Mouse (Mus musculus) left cerebral cortex, adult 11 months (tissue): Measurements from ENCODE around the gene Rnf215.
"Not testable (repeated sequence)": the region's sequence is repeated elsewhere in the genome, so short reads cannot be mapped to it uniquely, and the experiment has no call there.

Experiments
- DNase-seq: peaks from one replicate; pipeline ENCODE4 v3.0.0; 2022; ENCODE audit warnings: low spot score

The Rnf215 gene

DNA sequence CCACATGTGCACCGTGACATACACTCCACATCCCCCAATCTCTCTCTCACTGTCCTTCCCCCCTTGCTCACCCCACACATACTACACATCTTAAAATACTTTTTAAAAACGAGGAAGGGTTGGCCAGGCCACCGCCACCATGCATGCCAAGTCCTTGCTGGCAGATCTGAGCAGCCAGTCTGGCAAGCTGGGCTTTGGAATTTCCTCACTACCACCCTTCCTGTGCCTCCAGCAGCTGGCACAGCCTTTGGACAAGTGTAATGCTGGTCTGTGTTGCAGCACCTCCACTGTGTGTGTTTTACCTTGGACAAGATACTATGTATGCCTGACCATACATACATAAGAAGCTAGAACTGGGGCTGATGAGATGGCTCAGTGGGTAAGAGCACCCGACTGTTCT is 21.5 kb upstream of the Rnf215 start:
- DNase-seq: no peak

DNA sequence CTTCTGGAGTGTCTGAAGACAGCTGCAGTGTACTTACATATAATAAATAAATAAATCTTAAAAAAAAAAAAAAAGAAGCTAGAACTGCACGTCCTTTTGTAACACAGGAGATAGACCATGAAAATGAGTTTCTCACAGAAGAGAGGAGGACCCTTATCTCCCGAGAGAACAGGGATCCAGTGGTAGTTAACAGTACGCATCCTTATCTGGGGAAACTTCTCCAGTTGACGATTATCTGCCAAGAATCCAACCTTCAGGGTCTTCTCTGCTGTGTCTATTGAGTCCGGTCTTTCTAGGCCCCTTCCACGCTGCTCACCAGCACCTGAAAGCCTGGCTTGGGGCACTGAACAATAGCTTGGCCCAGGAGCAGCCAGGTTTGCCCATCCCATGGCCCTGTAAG is 21.0 kb upstream of the Rnf215 start:
- no peak for DNase-seq

DNA sequence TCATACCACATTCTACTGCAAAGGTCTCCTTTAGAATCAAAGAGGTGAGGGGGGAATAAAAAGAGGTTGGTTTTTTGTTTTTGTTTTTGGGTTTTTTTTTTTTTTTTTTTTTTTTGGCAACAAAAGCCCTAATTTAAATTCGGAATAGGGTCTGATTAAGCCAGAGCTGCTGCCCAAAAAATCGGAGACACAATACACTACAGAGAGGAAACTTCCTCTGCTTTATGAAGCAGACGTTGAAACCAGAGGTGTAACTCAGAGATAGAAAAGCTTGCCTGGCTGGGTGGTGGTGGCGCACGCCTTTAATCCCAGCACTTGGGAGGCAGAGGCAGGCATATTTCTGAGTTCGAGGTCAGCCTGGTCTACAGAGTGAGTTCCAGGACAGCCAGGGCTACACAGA is 20.5 kb upstream of the Rnf215 start:
- DNase-seq: not testable (repeated sequence)

DNA sequence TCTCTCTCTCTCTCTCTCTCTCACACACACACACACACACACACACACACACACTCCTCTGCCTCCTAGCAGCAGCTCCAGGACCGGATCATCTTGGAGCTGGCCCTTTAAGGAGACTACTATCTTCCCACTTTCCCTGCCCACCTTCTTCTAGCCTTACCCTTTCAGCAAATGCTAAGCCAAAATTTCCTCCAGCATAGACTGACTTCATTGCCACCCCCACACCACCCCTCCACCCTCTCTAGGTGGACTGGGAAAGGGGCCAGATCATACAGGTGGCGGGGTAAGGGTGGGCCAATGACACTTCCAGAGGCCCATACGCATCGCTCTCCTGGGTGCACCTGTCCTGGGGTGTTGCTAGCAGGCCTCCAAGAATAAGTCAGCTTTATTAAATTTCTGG is 19.6 kb upstream of the Rnf215 start:
- DNase-seq: no peak

GRCm38 (mm10) chr11:4116458-4117141 is 18.4 kb upstream of the Rnf215 start:
- DNase-seq: no peak

DNA sequence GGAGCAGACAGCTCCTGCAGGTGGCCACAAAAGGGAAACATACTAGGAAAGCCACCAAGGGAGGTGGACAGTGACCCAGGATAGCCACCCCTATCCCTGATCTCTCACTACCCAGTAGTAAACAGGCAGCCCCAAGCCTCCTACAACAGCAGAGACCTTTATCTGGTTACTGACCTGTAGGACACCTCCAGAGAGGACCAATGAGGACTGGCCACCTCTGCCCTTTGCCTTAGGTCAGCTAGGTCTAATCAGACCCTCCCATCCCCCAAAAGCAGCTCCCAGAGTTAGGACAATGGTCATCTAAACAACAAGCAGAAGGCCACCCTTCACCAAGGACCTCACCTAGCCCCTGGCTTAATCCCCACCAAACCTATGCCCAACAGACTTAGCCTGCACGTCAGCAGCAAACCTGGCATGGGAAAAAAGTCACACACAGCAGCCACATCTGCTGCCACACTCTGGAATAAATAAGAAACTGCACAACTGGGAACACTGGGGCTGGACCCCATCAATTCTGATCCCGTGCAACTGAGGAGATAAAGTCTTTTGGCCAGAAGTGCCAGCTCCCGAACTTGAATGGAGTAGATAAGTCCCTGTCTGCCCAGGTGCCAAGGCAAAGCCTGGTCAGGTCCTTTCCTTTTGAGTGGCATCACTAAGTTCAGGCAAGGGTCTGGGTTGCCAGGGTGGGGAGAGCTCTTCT is 17.5 kb upstream of the Rnf215 start:
- no peak for DNase-seq

DNA sequence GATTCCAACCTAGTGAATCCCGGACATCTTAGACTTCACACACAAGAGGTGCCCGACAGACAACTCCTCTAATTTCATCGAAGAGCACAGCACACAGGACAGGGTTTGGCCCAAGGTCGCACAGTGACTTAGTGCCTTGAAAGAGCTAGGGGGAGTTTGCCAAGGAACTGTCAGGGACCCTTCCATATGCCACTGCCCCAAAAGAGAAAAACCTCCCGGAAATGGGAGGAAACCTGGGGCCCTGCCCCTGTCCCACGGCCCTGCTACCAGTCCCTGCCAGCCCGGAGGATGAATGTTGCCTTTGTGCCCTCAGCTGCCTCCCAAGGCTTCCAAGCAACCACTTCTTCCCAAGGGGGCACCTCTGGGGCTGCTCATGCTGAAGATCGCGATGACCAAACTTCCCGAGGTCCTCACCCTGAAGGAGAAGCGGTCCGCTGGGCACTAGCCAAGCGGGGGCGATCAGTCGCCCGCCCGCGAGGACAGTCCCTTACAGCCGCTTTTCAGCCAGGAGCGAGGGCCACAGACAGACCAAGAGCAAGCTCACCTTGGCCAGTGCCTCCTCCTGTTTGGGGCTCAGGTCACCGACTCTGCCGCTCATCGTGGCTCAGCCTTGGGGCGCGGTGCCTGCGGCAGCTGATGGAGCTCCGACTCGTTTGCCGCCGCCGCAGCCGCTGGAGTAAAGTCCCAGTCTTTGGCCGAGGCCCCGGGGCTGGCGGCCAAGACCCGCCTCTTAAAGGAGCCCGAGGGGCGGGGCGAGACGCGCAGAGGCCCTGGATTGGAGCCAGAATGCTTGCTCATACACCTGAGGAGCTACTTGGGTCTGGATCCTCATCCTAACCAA is 16.7 kb upstream of the Rnf215 start:
- DNase-seq: no peak

DNA sequence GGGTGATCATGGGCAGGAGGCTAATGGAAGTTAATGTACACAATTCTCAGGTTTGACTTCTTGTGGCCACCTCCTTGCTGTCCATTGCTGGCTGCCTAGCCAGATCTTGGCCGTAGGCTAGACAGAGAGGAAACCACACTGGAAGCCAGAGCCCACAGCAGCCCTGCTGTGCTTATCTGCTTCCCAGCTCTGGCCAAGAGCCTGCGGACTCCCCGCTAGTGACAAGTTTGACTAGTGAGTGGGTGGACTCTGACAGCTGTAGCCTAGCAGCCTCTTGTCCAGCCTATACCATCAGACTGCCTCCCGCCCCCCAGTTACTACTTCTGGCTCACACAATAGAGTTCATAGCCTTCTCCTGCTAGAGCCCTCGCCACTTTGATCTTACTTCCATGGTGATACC is 15.4 kb upstream of the Rnf215 start:
- no peak for DNase-seq

GRCm38 (mm10) chr11:4121691-4122090 is 13.3 kb upstream of the Rnf215 start:
- DNase-seq: no peak

DNA sequence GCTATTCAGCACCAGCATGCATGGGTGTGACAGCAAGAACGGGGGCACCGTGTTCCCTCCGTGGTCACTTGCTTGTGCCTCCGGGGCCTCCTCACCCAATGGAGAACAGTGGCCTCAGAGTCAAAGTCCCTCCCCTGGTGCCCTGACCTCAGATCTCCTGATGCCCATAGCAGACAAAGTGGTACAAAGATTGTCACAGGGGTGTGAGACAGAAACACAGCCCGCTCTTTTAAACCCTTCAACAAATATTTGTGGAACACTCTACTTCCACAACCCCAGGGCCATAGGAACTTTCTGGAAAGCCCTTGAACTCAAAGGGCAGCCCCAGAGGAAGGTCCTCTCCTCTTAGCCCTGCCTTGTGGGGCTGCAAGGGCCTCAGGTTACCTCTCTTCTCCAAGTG is 12.8 kb upstream of the Rnf215 start:
- no peak for DNase-seq

- DNase-seq: no peak
Observed at GRCm38 (mm10) chr11:4122742-4123579, 12.0 kb upstream of the Rnf215 start, which contains the start of gene Sec14l2. Gene Sec14l2 (minus strand): TSS chr11:4123415.

- DNase-seq: no peak
Observed at GRCm38 (mm10) chr11:4123922-4124321, 11.1 kb upstream of the Rnf215 start.

GRCm38 (mm10) chr11:4127059-4127458 is 7.9 kb upstream of the Rnf215 start:
- no peak for DNase-seq

- not testable (repeated sequence) for DNase-seq
Observed at GRCm38 (mm10) chr11:4128461-4128860, 6.5 kb upstream of the Rnf215 start.

- DNase-seq: no peak
Observed at GRCm38 (mm10) chr11:4133450-4133849, 1.6 kb upstream of the Rnf215 start.

DNA sequence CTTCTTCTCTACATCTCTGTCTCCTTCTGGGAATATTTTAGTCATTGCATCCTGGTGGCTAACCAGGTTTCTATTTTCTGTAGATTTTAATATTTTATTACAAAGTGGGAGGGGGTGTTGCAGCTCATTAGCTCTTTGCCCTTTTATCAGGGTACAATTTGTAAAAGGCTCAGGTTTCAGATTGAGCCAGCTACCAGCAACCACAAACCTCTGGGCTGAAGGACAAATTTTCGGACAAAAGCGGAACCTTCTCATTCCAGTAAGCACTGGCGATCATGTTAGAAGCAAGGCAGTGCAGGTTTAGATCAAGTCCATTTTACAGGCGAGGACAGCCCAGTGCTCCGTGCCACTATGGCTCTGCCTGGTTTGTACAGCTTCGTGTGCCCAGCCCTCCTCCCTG is 602 bp upstream of the Rnf215 start:
- DNase-seq: no peak

DNA sequence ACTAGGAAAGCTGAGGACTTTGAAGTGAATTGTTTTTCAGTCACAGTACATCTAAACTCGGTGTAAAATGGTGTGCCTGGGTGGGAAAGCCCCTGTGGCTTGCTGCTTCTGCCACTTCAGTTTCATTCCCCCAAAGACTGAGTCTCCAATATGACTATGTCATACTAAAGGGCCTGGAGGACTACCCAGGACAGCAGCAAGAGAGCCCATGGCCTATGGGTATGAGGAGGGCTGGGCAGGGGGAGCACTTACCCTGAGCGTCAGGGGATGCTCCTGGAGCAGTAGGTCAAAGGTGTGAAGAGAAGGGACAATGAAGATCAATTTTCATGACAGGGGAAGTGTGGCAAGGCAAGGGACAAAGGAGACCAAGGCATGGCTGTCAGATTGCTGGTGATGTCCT is 4.0 kb downstream of the Rnf215 start:
- no peak for DNase-seq

DNA sequence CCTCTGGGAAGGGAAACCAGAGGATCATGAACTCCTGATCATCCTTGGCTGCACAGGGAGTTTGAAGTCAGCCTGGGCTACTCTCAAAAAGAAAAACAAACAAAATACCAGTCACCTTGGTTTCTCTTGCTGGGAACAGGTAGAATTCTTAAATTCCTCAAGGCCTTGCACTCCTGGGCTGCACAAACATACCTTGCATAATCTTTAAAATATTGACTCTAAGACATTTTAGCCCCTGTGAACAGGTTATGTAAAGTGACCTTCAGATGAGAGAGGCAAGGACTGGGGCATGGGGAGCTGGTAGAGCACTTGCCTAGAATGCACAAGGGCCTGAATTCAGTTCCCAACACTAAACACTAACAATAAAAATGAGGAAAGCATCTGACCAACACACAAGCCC is 6.5 kb downstream of the Rnf215 start:
- DNase-seq: no peak

GRCm38 (mm10) chr11:4142352-4142751 is 7.3 kb downstream of the Rnf215 start:
- DNase-seq: no peak

DNA sequence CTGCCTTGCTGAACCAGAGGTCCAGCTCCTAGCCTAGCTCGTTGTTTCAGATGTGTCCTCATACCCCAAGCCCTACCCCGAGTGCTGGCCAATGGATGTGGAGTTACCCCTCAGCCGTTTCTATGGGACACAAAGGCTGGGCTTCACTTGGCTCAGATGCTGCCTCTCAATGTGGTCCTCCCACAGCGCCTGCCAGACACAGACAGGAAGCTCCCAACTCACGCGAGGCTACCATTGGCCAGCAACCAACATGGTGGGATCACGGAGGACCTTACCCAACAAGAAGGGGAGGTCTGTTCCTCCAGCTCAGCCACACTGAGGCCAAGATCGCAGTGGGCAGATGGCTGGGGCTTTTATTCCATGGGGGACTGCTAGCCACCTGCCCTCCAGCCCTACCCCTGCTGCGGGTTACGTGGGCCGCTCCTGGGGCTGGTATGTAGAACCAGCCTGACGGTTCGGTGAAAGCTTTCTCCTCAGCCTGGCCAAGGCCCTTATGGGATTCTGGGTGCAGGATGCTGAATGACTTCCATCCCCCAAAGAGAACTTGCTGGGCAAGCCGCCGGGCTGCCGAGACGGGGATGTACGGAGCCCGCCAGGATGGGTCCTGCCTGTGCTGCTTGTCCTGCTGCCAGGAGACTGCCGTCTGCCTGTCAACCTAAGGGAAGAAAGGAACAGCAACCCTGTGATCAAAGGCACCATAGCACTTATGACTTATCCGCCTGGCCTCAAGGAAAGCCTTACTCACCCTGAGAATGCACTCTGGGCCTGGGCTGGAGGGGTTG is 8.5 kb downstream of the Rnf215 start:
- no peak for DNase-seq

- no peak for DNase-seq
Observed at GRCm38 (mm10) chr11:4146381-4146780, 11.4 kb downstream of the Rnf215 start.
